Mouse (Mus musculus) hindbrain, embryonic 12.5 days (tissue): ENCODE data around the gene Krt42. TPM values are rescaled to one million over a fixed set of nuclear protein-coding genes. Genes with fewer than 3 reads are reported as not detected.
"Not testable (repeated sequence)": the region's sequence is repeated elsewhere in the genome, so short reads cannot be mapped to it uniquely, and the experiment has no call there.

Experiments
- ATAC-seq: fragments of 200-750 bp; cut with Nextera tagmentation; 2 replicates; pipeline ENCODE4 v1.8.0; 2017; ENCODE audit warnings: moderate TSS enrichment; ENCODE audit not compliant: low FRiP score
- H3K27ac ChIP-seq: fragments of 300-500 bp; sonication (generic); 2 replicates; pipeline ENCODE4 v1.5.1; 2016; ENCODE audit warnings: mild to moderate bottlenecking
- H3K27me3 ChIP-seq: fragments of 300-500 bp; sonication (generic); 2 replicates; pipeline ENCODE4 v1.6.1; 2016; ENCODE audit warnings: mild to moderate bottlenecking
- H3K36me3 ChIP-seq: fragments of 300-500 bp; sonication (generic); 2 replicates; pipeline ENCODE4 v1.6.1; 2016; ENCODE audit warnings: mild to moderate bottlenecking
- H3K4me1 ChIP-seq: fragments of 300-500 bp; sonication (generic); 2 replicates; pipeline ENCODE4 v1.6.1; 2016
- H3K4me2 ChIP-seq: fragments of 300-500 bp; sonication (generic); replicated peaks from 2 replicates; pipeline ENCODE4 v1.6.1; 2016; ENCODE audit warnings: mild to moderate bottlenecking
- H3K4me3 ChIP-seq: fragments of 300-500 bp; sonication (generic); 2 replicates; pipeline ENCODE4 v1.5.1; 2016; ENCODE audit warnings: mild to moderate bottlenecking
- H3K9ac ChIP-seq: fragments of 300-500 bp; sonication (generic); 2 replicates; pipeline ENCODE4 v1.6.1; 2016; ENCODE audit warnings: mild to moderate bottlenecking, moderate library complexity
- H3K9me3 ChIP-seq: fragments of 300-500 bp; sonication (generic); replicated peaks from 2 replicates; pipeline ENCODE4 v1.6.1; 2016; ENCODE audit warnings: mild to moderate bottlenecking
- WGBS: fragments of 180-500 bp; shearing (Covaris S2); methylation state at CpG from one replicate; pipeline ENCODE4 v1.1.7; 2016; 5-methylcytosine and 5-hydroxymethylcytosine counted together
- polyA plus RNA-seq: library from polyadenylated mRNA; unstranded; fragments of >200 nt; fragmentation: Nextera tagmentation; extraction: Ambion mirVana; gene quantifications from 2 replicates; pipeline ENCODE4 v1.2.1, GENCODE M21; 2016

Krt42 gene
- polyA plus RNA-seq: not detected in 2 replicates

GRCm38 (mm10) chr11:100269821-100270332, at the start of gene Krt42:
TSS of gene Krt42 (minus strand) at chr11:100269871.
- H3K4me3 ChIP-seq: no peak within 1 kb of the TSS
- ATAC-seq: no peak
- WGBS: 82% methylated on average over 7 of the region's 7 CpGs

DNA sequence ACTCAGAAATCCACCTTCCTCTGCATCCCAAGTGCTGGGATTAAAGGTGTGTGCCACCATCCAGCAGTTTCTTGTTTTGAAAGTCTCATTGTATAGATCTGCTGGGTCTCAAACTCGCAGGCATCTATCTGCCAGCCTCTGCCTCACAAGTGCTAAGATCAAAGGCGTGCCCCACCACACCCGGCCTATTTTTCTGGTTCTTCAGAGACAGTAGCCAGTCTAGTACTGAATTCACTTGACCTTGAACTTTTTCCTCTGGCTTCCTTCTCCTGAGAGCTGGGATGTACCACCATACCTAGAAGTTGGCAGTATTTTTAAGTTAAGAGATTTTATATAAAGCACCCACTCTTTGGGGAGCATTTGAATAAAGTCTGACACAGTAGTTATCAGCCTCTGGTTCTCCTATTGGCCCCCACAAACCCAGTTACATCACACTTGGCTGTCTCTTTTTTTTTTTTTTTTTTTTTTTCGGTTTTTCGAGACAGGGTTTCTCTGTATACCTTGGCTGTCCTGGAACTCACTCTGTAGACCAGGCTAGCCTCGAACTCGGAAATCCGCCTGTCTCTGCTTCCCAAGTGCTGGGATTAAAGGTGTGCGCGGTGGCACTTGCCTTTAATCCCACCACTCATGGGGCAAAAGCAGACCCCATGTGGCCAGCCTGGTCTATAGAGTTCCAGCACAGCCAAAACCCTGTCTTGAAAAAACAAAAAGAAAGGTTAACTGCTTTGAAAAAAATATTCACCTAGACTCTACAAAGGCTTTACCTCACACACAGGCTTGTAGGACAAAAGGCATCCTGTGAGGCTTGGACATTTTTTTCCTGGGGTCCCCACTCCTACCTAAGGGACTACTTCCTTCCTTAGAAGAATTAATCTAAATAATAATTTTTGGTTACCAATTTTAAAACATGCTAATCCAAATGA, 49.1 kb upstream of the Krt42 start:
- Histone ChIP-seq H3K4me2 (peak overlapping the region; percentile 53), H3K9me3 (no peaks in the 10 kb centered on the region), H3K4me3 (peak overlapping the region; percentile 64), H3K27ac (peak overlapping the region; percentile 93), H3K9ac (no peak overlapping the region), H3K4me1 (peaks cover 7% of the 10 kb centered on the region; the same call in 1 of the 2 replicates), H3K36me3 (peaks cover 13% of the 10 kb centered on the region), H3K27me3 (no peaks in the 10 kb centered on the region)
- peak; percentile 15 for ATAC-seq
- 88% methylated on average over 10 of the region's 10 CpGs for WGBS

More at GRCm38 (mm10) chr11:100269821-100270332, at the start of gene Krt42:
- no peaks in the 10 kb centered on the region for H3K9me3 ChIP-seq
- H3K4me1 ChIP-seq: no peaks in the 10 kb centered on the region
- no peaks in the 10 kb centered on the region for H3K27me3 ChIP-seq
- no peak within 1 kb of the TSS for H3K9ac ChIP-seq
- no peak within 1 kb of the TSS for H3K4me2 ChIP-seq
- no peaks in the 10 kb centered on the region for H3K36me3 ChIP-seq
- no peak within 1 kb of the TSS for H3K27ac ChIP-seq

DNA sequence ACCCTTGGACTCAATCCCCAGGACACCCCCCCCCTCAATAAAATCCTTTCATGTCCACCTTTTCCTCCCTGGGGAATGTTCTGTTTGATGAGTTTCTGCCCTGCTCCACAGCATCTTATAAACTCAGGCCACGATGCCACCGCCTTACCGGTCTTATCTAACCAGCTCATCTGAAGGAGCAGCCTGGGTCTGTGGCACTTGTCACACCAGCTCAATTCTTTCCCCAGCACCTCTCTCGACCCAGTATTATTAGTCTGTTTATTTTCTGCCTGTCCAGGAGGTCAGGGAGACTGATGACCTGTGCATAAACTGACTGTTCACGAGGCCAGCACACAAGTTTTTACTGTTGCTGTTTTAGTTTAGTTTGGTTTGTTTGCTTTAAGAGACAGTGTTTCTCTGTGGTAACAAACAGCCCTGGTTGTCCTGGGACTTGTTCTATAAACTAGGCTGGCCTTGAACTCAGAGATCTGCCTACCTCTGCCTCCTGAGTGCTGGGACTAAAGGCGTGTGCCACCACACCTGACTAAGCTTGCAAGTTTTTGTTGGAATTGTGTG, 48.2 kb upstream of the Krt42 start:
- no peak overlapping the region for H3K9ac ChIP-seq
- peaks cover 13% of the 10 kb centered on the region for H3K36me3 ChIP-seq
- no peak for ATAC-seq
- no peaks in the 10 kb centered on the region for H3K9me3 ChIP-seq
- 76% methylated on average over 6 of the region's 6 CpGs for whole genome bisulfite sequencing
- no peaks in the 10 kb centered on the region for H3K27me3 ChIP-seq
- H3K4me3 ChIP-seq: no peak overlapping the region
- no peak overlapping the region for H3K27ac ChIP-seq
- H3K4me2 ChIP-seq: no peak overlapping the region
- H3K4me1 ChIP-seq: peaks cover 7% of the 10 kb centered on the region; the same call in 1 of the 2 replicates

DNA sequence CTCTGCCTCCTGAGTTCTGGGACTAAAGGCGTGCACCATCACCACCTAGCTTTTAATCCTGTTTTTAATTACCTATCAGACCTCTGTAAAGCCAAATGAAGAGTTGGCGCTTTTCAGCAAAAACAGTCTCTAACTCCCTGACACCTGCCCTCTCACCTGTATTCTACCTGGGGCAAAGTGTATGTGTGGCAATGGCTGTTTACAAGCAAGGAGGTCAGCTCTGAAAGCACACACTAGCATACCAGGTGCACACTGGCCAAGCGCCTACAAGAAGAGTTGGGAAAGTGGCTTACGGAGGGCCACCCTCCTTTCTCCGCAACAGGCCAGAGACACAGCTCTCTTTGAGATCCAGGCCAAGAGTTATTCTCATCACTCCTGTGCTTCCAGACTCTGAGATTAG, 45.8 kb upstream of the Krt42 start:
- Histone ChIP-seq H3K9ac (no peak overlapping the region), H3K36me3 (no peaks in the 10 kb centered on the region), H3K4me2 (no peak overlapping the region), H3K9me3 (no peaks in the 10 kb centered on the region), H3K27ac (no peak overlapping the region), H3K27me3 (no peaks in the 10 kb centered on the region), H3K4me3 (no peak overlapping the region), H3K4me1 (peaks cover 9% of the 10 kb centered on the region)
- 87% methylated on average over 5 of the region's 5 CpGs for WGBS
- no peak for ATAC-seq

DNA sequence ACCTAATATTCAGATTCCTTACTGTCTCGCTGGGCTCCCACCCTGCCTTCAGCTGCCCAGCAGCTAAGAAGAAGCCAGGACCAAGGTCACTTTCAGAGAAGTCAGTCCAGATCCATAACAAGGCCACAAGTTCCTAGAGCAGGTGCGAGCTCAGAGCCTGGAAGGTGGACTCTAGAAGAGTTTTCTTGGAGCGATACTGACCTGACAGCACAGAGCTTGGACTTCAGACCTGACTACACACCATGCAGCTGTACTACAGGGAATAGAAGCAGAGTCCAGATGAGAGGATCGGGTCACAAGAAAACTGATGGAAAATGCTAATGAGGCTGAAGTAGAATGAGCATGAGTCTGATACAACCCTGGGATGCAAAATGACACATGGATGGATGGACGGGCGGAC, 43.8 kb upstream of the Krt42 start:
- H3K27me3 ChIP-seq: no peaks in the 10 kb centered on the region
- no peaks in the 10 kb centered on the region for H3K36me3 ChIP-seq
- no peak overlapping the region for H3K4me3 ChIP-seq
- H3K9ac ChIP-seq: no peak overlapping the region
- no peak overlapping the region for H3K27ac ChIP-seq
- peaks cover 9% of the 10 kb centered on the region for H3K4me1 ChIP-seq
- no peak for ATAC-seq
- H3K4me2 ChIP-seq: no peak overlapping the region
- no peaks in the 10 kb centered on the region for H3K9me3 ChIP-seq
- whole genome bisulfite sequencing: 86% methylated on average over 6 of the region's 6 CpGs

DNA sequence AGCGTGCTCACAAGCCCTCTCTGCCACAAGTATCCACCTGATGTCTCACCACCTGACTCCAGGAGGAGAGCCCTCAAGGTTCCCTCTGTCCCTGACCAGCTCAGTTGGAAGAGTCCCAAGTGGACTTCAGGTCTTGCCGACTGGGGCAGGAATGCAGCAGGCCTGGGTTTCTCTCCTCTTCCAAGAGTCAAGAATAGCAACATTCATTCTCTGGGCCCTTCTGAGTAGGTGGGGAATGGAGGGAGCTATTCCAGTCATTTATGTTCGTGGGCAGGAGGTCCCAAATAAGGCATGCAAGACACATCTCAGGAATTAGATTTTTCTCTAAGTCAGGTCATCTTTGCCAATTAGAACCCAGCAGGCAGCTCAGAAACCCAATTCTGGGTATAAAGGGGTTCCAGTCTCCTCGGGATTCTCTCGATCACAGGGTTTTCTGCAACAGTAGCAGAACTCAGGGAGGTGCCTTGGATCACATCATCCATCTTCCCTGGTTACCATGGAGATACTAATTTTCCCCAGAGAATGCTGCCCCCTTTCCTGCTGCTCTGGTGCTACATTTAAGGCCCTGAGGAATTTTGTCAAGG, 42.5 kb upstream of the Krt42 start:
- Histone ChIP-seq H3K36me3 (no peaks in the 10 kb centered on the region), H3K4me3 (no peak overlapping the region), H3K9me3 (no peaks in the 10 kb centered on the region), H3K4me2 (no peak overlapping the region), H3K4me1 (peaks cover 9% of the 10 kb centered on the region), H3K27ac (peak overlapping the region; percentile 52; the same call in 1 of the 2 replicates), H3K9ac (no peak overlapping the region), H3K27me3 (no peaks in the 10 kb centered on the region)
- 0 out of 2 replicates have a peak, but pooled peaks have one; percentile 26 for ATAC-seq
- WGBS: 28% methylated on average over 5 of the region's 5 CpGs

DNA sequence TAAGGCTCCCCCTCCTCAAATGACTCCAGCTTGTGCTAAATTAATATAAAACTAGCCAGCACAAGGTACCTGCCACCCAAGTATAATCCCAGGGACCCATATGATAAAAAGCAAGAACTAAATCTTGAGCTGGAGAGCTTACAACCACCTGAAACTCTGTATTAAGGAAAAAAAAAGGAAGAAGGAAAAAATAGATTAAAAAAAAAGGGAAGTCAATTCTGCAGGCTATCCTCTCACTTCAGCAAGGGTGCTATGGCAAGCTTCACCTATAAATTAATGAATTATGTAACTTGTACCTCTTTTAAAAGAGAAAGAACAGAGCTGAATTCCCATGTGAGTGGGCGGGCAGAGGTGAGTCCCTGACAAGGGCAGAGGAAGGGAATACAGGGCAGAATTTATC, 42.0 kb upstream of the Krt42 start:
- 54% methylated on average over 1 of the region's 1 CpGs for WGBS
- no peak for ATAC-seq

GRCm38 (mm10) chr11:100308672-100309071, 39.0 kb upstream of the Krt42 start:
- H3K27me3 ChIP-seq, H3K27ac ChIP-seq, ATAC-seq, H3K4me1 ChIP-seq, H3K36me3 ChIP-seq, H3K9ac ChIP-seq, H3K4me3 ChIP-seq, H3K9me3 ChIP-seq, H3K4me2 ChIP-seq: not testable (repeated sequence)
- 95% methylated on average over 5 of the region's 6 CpGs for WGBS

More for the DNA sequence above, 42.0 kb upstream of the Krt42 start:
- no peak overlapping the region for H3K4me3 ChIP-seq
- H3K9me3 ChIP-seq: no peaks in the 10 kb centered on the region
- H3K9ac ChIP-seq: no peak overlapping the region
- H3K36me3 ChIP-seq: no peaks in the 10 kb centered on the region
- H3K4me2 ChIP-seq: no peak overlapping the region
- 0 out of 2 replicates have a peak overlapping the region, but pooled peaks have one; percentile 48 for H3K27ac ChIP-seq
- peaks cover 9% of the 10 kb centered on the region for H3K4me1 ChIP-seq
- H3K27me3 ChIP-seq: no peaks in the 10 kb centered on the region

DNA sequence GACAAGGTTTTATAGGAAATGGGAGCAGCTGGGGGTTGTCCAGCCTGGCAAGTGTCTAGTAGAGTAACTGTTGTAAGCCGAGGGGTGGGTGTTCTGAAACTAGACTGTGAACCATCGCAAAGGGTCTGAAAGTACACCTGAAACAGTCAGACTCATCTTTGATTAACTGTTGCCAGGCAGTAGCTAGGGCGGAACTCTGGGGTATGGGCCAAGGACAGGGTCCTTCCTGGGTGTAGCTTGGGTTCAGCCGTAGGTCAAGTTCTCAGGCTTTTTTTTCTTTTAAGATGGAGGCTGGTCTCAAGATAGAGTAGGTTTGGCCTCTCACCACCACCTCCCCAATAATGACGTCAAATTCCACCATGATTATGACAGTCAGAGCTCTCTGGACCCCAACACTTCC, 38.2 kb upstream of the Krt42 start:
- no peaks in the 10 kb centered on the region for H3K27me3 ChIP-seq
- H3K9ac ChIP-seq: no peak overlapping the region
- no peak for ATAC-seq
- no peaks in the 10 kb centered on the region for H3K36me3 ChIP-seq
- peaks cover 9% of the 10 kb centered on the region for H3K4me1 ChIP-seq
- WGBS: 92% methylated on average over 5 of the region's 5 CpGs
- no peaks in the 10 kb centered on the region for H3K9me3 ChIP-seq
- no peak overlapping the region for H3K4me2 ChIP-seq
- H3K27ac ChIP-seq: no peak overlapping the region
- H3K4me3 ChIP-seq: no peak overlapping the region

- no peak overlapping the region for H3K4me3 ChIP-seq
- 94% methylated on average over 5 of the region's 5 CpGs for WGBS
- H3K4me1 ChIP-seq: peaks cover 4% of the 10 kb centered on the region; the same call in 1 of the 2 replicates
- H3K9ac ChIP-seq: no peak overlapping the region
- H3K9me3 ChIP-seq: no peaks in the 10 kb centered on the region
- no peaks in the 10 kb centered on the region for H3K36me3 ChIP-seq
- no peak overlapping the region for H3K4me2 ChIP-seq
- no peaks in the 10 kb centered on the region for H3K27me3 ChIP-seq
- H3K27ac ChIP-seq: no peak overlapping the region
- no peak for ATAC-seq
Measured at GRCm38 (mm10) chr11:100301292-100301691, 31.6 kb upstream of the Krt42 start.

GRCm38 (mm10) chr11:100300293-100300692, 30.6 kb upstream of the Krt42 start:
- no peak for ATAC-seq
- no peak overlapping the region for H3K4me3 ChIP-seq
- peaks cover 4% of the 10 kb centered on the region; the same call in 1 of the 2 replicates for H3K4me1 ChIP-seq
- H3K4me2 ChIP-seq: no peak overlapping the region
- no peak overlapping the region for H3K9ac ChIP-seq
- WGBS: 13% methylated on average over 5 of the region's 5 CpGs
- H3K9me3 ChIP-seq: no peaks in the 10 kb centered on the region
- no peaks in the 10 kb centered on the region for H3K27me3 ChIP-seq
- H3K36me3 ChIP-seq: no peaks in the 10 kb centered on the region
- no peak overlapping the region for H3K27ac ChIP-seq
